ENCODE assay signal across 13 mouse cellular contexts in the genomic region with DNA sequence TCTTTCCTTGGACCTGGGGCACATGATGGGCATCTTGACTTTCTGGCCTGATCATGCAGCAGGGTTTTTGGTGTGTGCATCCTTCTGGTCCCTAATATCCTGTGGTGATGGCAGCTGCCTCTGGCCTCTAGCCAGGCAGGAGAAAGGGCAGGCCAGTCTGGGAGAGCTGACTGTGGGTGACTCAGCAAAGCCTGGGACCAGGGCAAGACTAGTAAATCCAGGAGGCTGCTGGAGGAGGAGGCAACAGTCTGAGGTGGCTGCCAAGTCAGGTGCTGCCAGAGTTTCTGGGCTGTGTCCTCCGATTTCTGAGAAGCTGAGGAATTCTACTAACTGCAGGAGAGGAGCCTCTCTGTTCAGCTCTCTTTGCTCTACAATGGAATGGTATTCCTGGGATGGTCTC. TPM values are rescaled to one million over a fixed set of nuclear protein-coding genes. Genes with fewer than 3 reads are reported as not detected.
DNase-seq lines count a peak whose midpoint lies in the region; ATAC-seq lines count a peak whose summit lies in the region.
"Had no signal": no experiment of that assay in that cellular context is flagged by ENCODE, and none has a peak within 500 bp of the region (broad histone marks: within the 10 kb centered on the region; RNA-seq: fewer than 3 reads in every experiment).

No protein-coding gene starts in this region.

- intact Hi-C loops in heart, postnatal 25 days (cut with DNase I) = no loop called here

- no peak overlapping the region for H3K4me3 ChIP-seq in forebrain, embryonic 12.5 days (replicated peaks)
- H3K4me3 ChIP-seq in midbrain, embryonic 15.5 days = no peak overlapping the region

- no peak overlapping the region for H3K27ac ChIP-seq in forebrain, embryonic 12.5 days
- no peak overlapping the region for H3K27ac ChIP-seq in midbrain, embryonic 15.5 days

- H3K4me2 ChIP-seq in forebrain, embryonic 12.5 days = no peak overlapping the region
- H3K4me2 ChIP-seq in midbrain, embryonic 15.5 days = no peak overlapping the region

- H3K36me3 ChIP-seq in forebrain, embryonic 12.5 days (replicated peaks) = no peaks in the 10 kb centered on the region
- no peaks in the 10 kb centered on the region for H3K36me3 ChIP-seq in midbrain, embryonic 15.5 days (replicated peaks)

- H3K9me3 ChIP-seq in forebrain, embryonic 12.5 days = no peaks in the 10 kb centered on the region
- H3K9me3 ChIP-seq in midbrain, embryonic 15.5 days = no peaks in the 10 kb centered on the region

- H3K4me1 ChIP-seq in forebrain, embryonic 12.5 days = peaks cover 15% of the 10 kb centered on the region
- peaks cover 13% of the 10 kb centered on the region for H3K4me1 ChIP-seq in midbrain, embryonic 15.5 days

- 0 out of 2 replicates have a peak, but pooled peaks cover 4% of the 10 kb centered on the region for H3K27me3 ChIP-seq in forebrain, embryonic 12.5 days
- no peaks in the 10 kb centered on the region for H3K27me3 ChIP-seq in midbrain, embryonic 15.5 days (replicated peaks)

- H3K9ac ChIP-seq in forebrain, embryonic 12.5 days = no peak overlapping the region
- H3K9ac ChIP-seq in midbrain, embryonic 15.5 days = no peak overlapping the region

- ATAC-seq in forebrain, embryonic 12.5 days (ENCODE audit: low FRiP score) = no peak
- no peak for ATAC-seq in midbrain, embryonic 15.5 days (replicated peaks)

- DNase-seq in heart, adult 9 months (ENCODE audit: low spot score in 2 of 2) = peak; percentile 46 to 65
- no peak for DNase-seq in heart, postnatal 25 days (ENCODE audit: low spot score)
- peak; percentile 30 for DNase-seq in right cerebral cortex, adult 18-20 months
- DNase-seq in right cerebral cortex, postnatal 36 days (ENCODE audit: low spot score in 2 of 2) = no peak
- DNase-seq in cerebellum, adult 8-10 months = peak; percentile 92
- DNase-seq in kidney, postnatal 25 days = peak; percentile 90 to 95
- DNase-seq: right cerebral cortex, postnatal 4 days; thymus, postnatal 25 days had no signal

- 78% methylated on average over 1 of the region's 1 CpGs for WGBS in forebrain, embryonic 12.5 days
- WGBS in midbrain, embryonic 15.5 days = 73% methylated on average over 1 of the region's 1 CpGs

RNA-seq across cellular contexts. Expression of a gene that starts 3.3 kb away (rescaled TPM):
- not detected for total RNA-seq in heart, postnatal 25 days (2021)
- not detected in 2 replicates for polyA plus RNA-seq in forebrain, embryonic 12.5 days (2016; fragmentation: Nextera tagmentation; extraction: Ambion mirVana)
- 0.17 and 0.32 TPM in 2 replicates for polyA plus RNA-seq in midbrain, embryonic 15.5 days (2015; fragmentation: Nextera tagmentation; extraction: Ambion mirVana)
- polyA plus RNA-seq: heart, embryonic 14.5 days; lung, embryonic 16.5 days; neural tube, embryonic 11.5 days had no signal

Comparison
In these comparisons a context has a peak if more than half of its experiments do, and no peak if none do; other contexts are left out.
1. DNase-seq: peak in heart, adult 9 months (2 of 2), right cerebral cortex, adult 18-20 months (single experiment), cerebellum, adult 8-10 months (single experiment) and kidney, postnatal 25 days (2 of 2); none in heart, postnatal 25 days (single experiment) and right cerebral cortex, postnatal 36 days (0 of 2).